Mouse (Mus musculus) adrenal gland, postnatal 4 days (tissue): Measurements from ENCODE around the gene Bnip2. TPM values are rescaled to one million over a fixed set of nuclear protein-coding genes. Genes with fewer than 3 reads are reported as not detected.

Experiments used
- DNase-seq, 2 experiments: peaks; one replicate each; pipeline ENCODE4 v3.0.0; 2021 to 2022; ENCODE audit warnings: low spot score in 2 of 2, mixed read lengths in 2 of 2
- long read RNA-seq, 2 experiments: library from polyadenylated mRNA; stranded (forward); transcript quantifications; one replicate each; pipeline ENCODE4 v2.0.0; 2021
- total RNA-seq, 2 experiments: library from RNA; stranded (reverse); gene quantifications; 2 replicates each; pipeline ENCODE4 v1.2.3; 2021

The Bnip2 gene
- 100 to 1,000 TPM in 1 of 2 experiments, 10 to 100 TPM in 1; 98.8 to 109 TPM for total RNA-seq
- long read RNA-seq, experiment 1, transcript Bnip2-201 (11 exons, 2,464 nt): minor isoform, 26 of 75 reads
- long read RNA-seq, experiment 1, transcript Bnip2-202 (10 exons, 2,328 nt): major isoform, 34 of 75 reads
- long read RNA-seq, experiment 1, partial matches to known transcripts: 3 of 75 reads
- long read RNA-seq, experiment 1, other reads (novel, unspliced or antisense): 12 of 75 reads
- long read RNA-seq, experiment 2, transcript Bnip2-202 (10 exons, 2,328 nt): major isoform, 61 of 142 reads
- long read RNA-seq, experiment 2, transcript Bnip2-201 (11 exons, 2,464 nt): minor isoform, 46 of 142 reads
- long read RNA-seq, experiment 2, partial matches to known transcripts: 4 of 142 reads
- long read RNA-seq, experiment 2, other reads (novel, unspliced or antisense): 30 of 142 reads

GRCm38 (mm10) chr9:69989303-69990121 lies at the start of gene Bnip2:
Gene Bnip2, plus strand, starts transcription at chr9:69989466.
- DNase-seq: peak; percentile 94 to 95

- no peak for DNase-seq
Observed at GRCm38 (mm10) chr9:69940839-69941490, 48.3 kb upstream of the Bnip2 start.

GRCm38 (mm10) chr9:69941556-69941955 lies 47.7 kb upstream of the Bnip2 start:
- DNase-seq: no peak

- DNase-seq: no peak
Observed at GRCm38 (mm10) chr9:69948964-69949363, 40.3 kb upstream of the Bnip2 start.

- no peak for DNase-seq
Observed at GRCm38 (mm10) chr9:69949641-69950040, 39.6 kb upstream of the Bnip2 start.

- no peak for DNase-seq
Observed at GRCm38 (mm10) chr9:69961007-69961406, 28.3 kb upstream of the Bnip2 start.

- DNase-seq: no peak
Observed at GRCm38 (mm10) chr9:69964370-69964769, 24.9 kb upstream of the Bnip2 start.

- no peak for DNase-seq
Observed at GRCm38 (mm10) chr9:69985526-69985925, 3.7 kb upstream of the Bnip2 start.

- DNase-seq: no peak
Observed at GRCm38 (mm10) chr9:69986063-69986462, 3.2 kb upstream of the Bnip2 start.

- no peak for DNase-seq
Observed at GRCm38 (mm10) chr9:69986571-69986970, 2.7 kb upstream of the Bnip2 start.

- peak in 1 of 2 experiments; percentile 21 for DNase-seq
Observed at GRCm38 (mm10) chr9:69987579-69987978, 1.7 kb upstream of the Bnip2 start.

GRCm38 (mm10) chr9:69988706-69989302 lies 462 bp upstream of the Bnip2 start:
- DNase-seq: no peak

- DNase-seq: no peak
Observed at GRCm38 (mm10) chr9:69990346-69990745, 1.1 kb downstream of the Bnip2 start.

- DNase-seq: no peak
Observed at GRCm38 (mm10) chr9:69992841-69993277, 3.6 kb downstream of the Bnip2 start.

- no peak for DNase-seq
Observed at GRCm38 (mm10) chr9:69993479-69993878, 4.2 kb downstream of the Bnip2 start.

GRCm38 (mm10) chr9:69994547-69994946 lies 5.3 kb downstream of the Bnip2 start:
- DNase-seq: no peak

- no peak for DNase-seq
Observed at GRCm38 (mm10) chr9:69999318-69999717, 10.1 kb downstream of the Bnip2 start.

- no peak for DNase-seq
Observed at GRCm38 (mm10) chr9:70003516-70003915, 14.2 kb downstream of the Bnip2 start.

GRCm38 (mm10) chr9:70006984-70007383 lies 17.7 kb downstream of the Bnip2 start:
- DNase-seq: no peak

GRCm38 (mm10) chr9:70007506-70008248 lies 18.4 kb downstream of the Bnip2 start:
- no peak for DNase-seq
